In the genomic region with DNA sequence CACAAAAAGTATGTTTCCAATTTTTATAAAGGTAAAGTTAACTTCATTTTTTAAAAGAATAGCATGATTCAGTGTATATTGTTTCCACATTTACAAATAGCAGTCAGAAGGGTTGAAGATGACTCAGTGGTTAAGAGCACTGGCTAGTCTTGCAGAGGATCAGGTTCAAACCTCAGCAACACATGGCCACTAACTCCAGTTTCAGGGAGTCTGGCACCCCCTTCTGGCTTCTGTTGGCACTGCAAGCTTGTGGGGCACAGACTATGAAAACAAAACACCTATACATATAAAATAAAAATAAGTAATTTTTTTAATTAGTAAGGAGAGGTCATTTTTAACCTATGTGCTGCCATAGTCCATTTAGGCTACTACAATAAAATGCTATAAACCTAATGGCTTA, we compare ENCODE assay signal across 10 mouse cellular contexts.
A peak's percentile ranks its signal among the peaks of the same experiment; 100 is the strongest.
DNase-seq lines count a peak whose midpoint lies in the region; ATAC-seq and TF ChIP-seq lines count a peak whose summit lies in the region.
"Had no signal": no experiment of that assay in that cellular context is flagged by ENCODE, and none has a peak within 500 bp of the region (broad histone marks: within the 10 kb centered on the region; RNA-seq: fewer than 3 reads in every experiment).

No protein-coding gene starts in this region.

- ATAC-seq in liver, embryonic 14.5 days (ENCODE audit: insufficient read depth): no peak
- ATAC-seq: activated CD4-positive, CD25-positive, alpha-beta regulatory T cell, adult 4 months; midbrain, embryonic 15.5 days had no signal

- no peak overlapping the region for H3K4me2 ChIP-seq in liver, embryonic 14.5 days (ENCODE audit: low read depth)
- H3K4me2 ChIP-seq: midbrain, embryonic 15.5 days had no signal

- no peak for TF ChIP-seq EP300 in liver, embryonic 14.5 days (IDR thresholded peaks at IDR 0.05; ENCODE audit: low read depth)

- H3K4me3 ChIP-seq in testis, adult 2 months (ENCODE audit: control insufficient read depth, low read depth, low read length): no peak overlapping the region
- no peak overlapping the region for H3K4me3 ChIP-seq in liver, embryonic 14.5 days (ENCODE audit: insufficient read depth in 1 of 2, low read depth in 2 of 2, low read length in 2 of 2)
- H3K4me3 ChIP-seq: midbrain, embryonic 15.5 days had no signal

- H3K4me1 ChIP-seq in testis, adult 2 months (ENCODE audit: control insufficient read depth, insufficient read depth, low read length): no peaks in the 10 kb centered on the region
- H3K4me1 ChIP-seq in liver, embryonic 14.5 days (replicated peaks; ENCODE audit: control insufficient read depth in 2 of 2, insufficient read depth in 2 of 2, low read length in 1 of 2): no peaks in the 10 kb centered on the region
- H3K4me1 ChIP-seq: midbrain, embryonic 15.5 days had no signal

- peak; percentile 25 for DNase-seq in heart, postnatal 4 days
- no peak for DNase-seq in heart, adult 8-10 months (ENCODE audit: low spot score)
- no peak for DNase-seq in testis, postnatal 14 days (ENCODE audit: low spot score)
- peak in 1 of 3 experiments; percentile 4 for DNase-seq in liver, embryonic 14.5 days (ENCODE audit: low read depth in 3 of 3, low spot score in 3 of 3)
- no peak for DNase-seq in right cerebral cortex, postnatal 10 days (ENCODE audit: low spot score in 2 of 2)
- no peak for DNase-seq in layer of hippocampus, adult 9-10 months (ENCODE audit: low spot score)
- no peak for DNase-seq in cerebellum, adult 9-11 months

- no peak overlapping the region for H3K9ac ChIP-seq in liver, embryonic 14.5 days (replicated peaks)
- H3K9ac ChIP-seq: midbrain, embryonic 15.5 days had no signal

- no peaks in the 10 kb centered on the region for H3K9me3 ChIP-seq in liver, embryonic 14.5 days (ENCODE audit: control insufficient read depth, low read length)
- H3K9me3 ChIP-seq: midbrain, embryonic 15.5 days had no signal

- TF ChIP-seq POLR2A in testis, adult 2 months (IDR thresholded peaks at IDR 0.05; ENCODE audit: control insufficient read depth, low read depth, low read length): no peak

- H3K27ac ChIP-seq in testis, adult 2 months (ENCODE audit: control insufficient read depth, insufficient read depth, low read depth, low read length): no peak overlapping the region
- no peak overlapping the region for H3K27ac ChIP-seq in liver, embryonic 14.5 days
- H3K27ac ChIP-seq: midbrain, embryonic 15.5 days had no signal

- peak; percentile 38; the same call in 1 of the 2 replicates for TF ChIP-seq CTCF in testis, adult 2 months (IDR thresholded peaks at IDR 0.05; ENCODE audit: control insufficient read depth, insufficient read depth, insufficient replicate concordance, low read depth, low read length)
- TF ChIP-seq CTCF in liver, embryonic 14.5 days (IDR thresholded peaks at IDR 0.05; ENCODE audit: low read depth): peak; percentile 64

- H3K36me3 ChIP-seq in testis, adult 2 months (ENCODE audit: control insufficient read depth, insufficient read depth, low read length): no peaks in the 10 kb centered on the region
- H3K36me3 ChIP-seq in liver, embryonic 14.5 days (replicated peaks; ENCODE audit: control insufficient read depth, insufficient read depth, low read depth): no peaks in the 10 kb centered on the region
- H3K36me3 ChIP-seq: midbrain, embryonic 15.5 days had no signal

- no peaks in the 10 kb centered on the region for H3K27me3 ChIP-seq in testis, adult 2 months (ENCODE audit: control insufficient read depth, insufficient read depth, low read length)
- no peaks in the 10 kb centered on the region for H3K27me3 ChIP-seq in liver, embryonic 14.5 days (ENCODE audit: control insufficient read depth, insufficient read depth, low read length)
- H3K27me3 ChIP-seq: midbrain, embryonic 15.5 days had no signal
